Mouse (Mus musculus) MEL (cell line): ENCODE results near the gene Olfr794. TPM values are rescaled to one million over a fixed set of nuclear protein-coding genes. Genes with fewer than 3 reads are reported as not detected.

Experiments used
- DNase-seq: peaks from one replicate; pipeline ENCODE4 v3.0.0; 2011; ENCODE audit warnings: low read depth, low spot score
- H3K27ac ChIP-seq: 2 replicates; pipeline ENCODE4 v1.5.1; 2012; ENCODE audit warnings: low read depth, mild to moderate bottlenecking, control low read depth, low read length, moderate library complexity; ENCODE audit not compliant: control insufficient read depth
- H3K27me3 ChIP-seq, 2 experiments: fragments of 150-350 bp in 1 of 2; sonication (generic) in 1 of 2; 2 replicates each; pipeline ENCODE4 v1.6.1; 2012; ENCODE audit warnings: low read length in 2 of 2, mild to moderate bottlenecking in 2 of 2, improper control_type of control experiment in 1 of 2, moderate library complexity in 1 of 2; ENCODE audit not compliant: insufficient read depth in 2 of 2, control insufficient read depth in 1 of 2
- H3K36me3 ChIP-seq, 2 experiments: 2 replicates each; pipeline ENCODE4 v1.6.1; 2012 to 2014; ENCODE audit warnings: low read length in 2 of 2, improper control_type of control experiment in 1 of 2, inconsistent platforms in 1 of 2, mild to moderate bottlenecking in 1 of 2; ENCODE audit not compliant: insufficient read depth in 2 of 2, control insufficient read depth in 1 of 2
- H3K4me1 ChIP-seq, 2 experiments: fragments of 150-350 bp in 1 of 2; sonication (generic) in 1 of 2; 2 replicates each; pipeline ENCODE4 v1.6.1; 2012; ENCODE audit warnings: low read length in 2 of 2, improper control_type of control experiment in 1 of 2, mild to moderate bottlenecking in 1 of 2; ENCODE audit not compliant: insufficient read depth in 2 of 2, control insufficient read depth in 1 of 2
- H3K4me3 ChIP-seq, 2 experiments: fragments of 150-350 bp in 1 of 2; sonication (generic) in 1 of 2; 2 replicates each; pipeline ENCODE4 v1.5.1; 2012; ENCODE audit warnings: low read depth in 2 of 2, low read length in 2 of 2, mild to moderate bottlenecking in 2 of 2, moderate library complexity in 2 of 2, control low read depth in 1 of 2, improper control_type of control experiment in 1 of 2; ENCODE audit not compliant: control insufficient read depth in 1 of 2, insufficient read depth in 1 of 2
- H3K79me2 ChIP-seq: 2 replicates; pipeline ENCODE4 v1.6.1; 2012; ENCODE audit warnings: mild to moderate bottlenecking, low read length, moderate library complexity; ENCODE audit not compliant: control insufficient read depth, poor library complexity, insufficient read depth
- H3K9ac ChIP-seq: 2 replicates; pipeline ENCODE4 v1.6.1; 2012; ENCODE audit warnings: low read depth, mild to moderate bottlenecking, control low read depth, low read length, moderate library complexity; ENCODE audit not compliant: control insufficient read depth, poor library complexity, severe bottlenecking
- H3K9me3 ChIP-seq: fragments of 150-350 bp; sonication (generic); replicated peaks from 2 replicates; pipeline ENCODE4 v1.6.1; 2012; ENCODE audit warnings: mild to moderate bottlenecking, low read length, improper control_type of control experiment, moderate library complexity; ENCODE audit not compliant: insufficient read depth
- CHD2 ChIP-seq: IDR thresholded peaks from 2 replicates; pipeline ENCODE4 v1.6.1; 2011; ENCODE audit warnings: low read length, improper control_type of control experiment
- CTCF ChIP-seq, 3 experiments: IDR thresholded peaks in 2 of 3; conservative IDR thresholded peaks in 1 of 3; 2 replicates each; pipeline ENCODE4 v1.5.1; 2011 to 2012; ENCODE audit warnings: low read length in 3 of 3, low read depth in 2 of 3, mild to moderate bottlenecking in 2 of 3, improper control_type of control experiment in 1 of 3, inconsistent platforms in 1 of 3, mixed read lengths in 1 of 3, moderate library complexity in 1 of 3; ENCODE audit not compliant: control insufficient read depth in 1 of 3, insufficient read depth in 1 of 3, poor library complexity in 1 of 3, severe bottlenecking in 1 of 3
- ELF1 ChIP-seq: IDR thresholded peaks from 2 replicates; pipeline ENCODE4 v1.6.1; 2014; ENCODE audit warnings: low read depth, mild to moderate bottlenecking, inconsistent platforms, low read length, improper control_type of control experiment, moderate library complexity
- ETS1 ChIP-seq: IDR thresholded peaks from 2 replicates; pipeline ENCODE4 v1.6.1; 2012; ENCODE audit warnings: low read depth, mild to moderate bottlenecking, inconsistent platforms, low read length, improper control_type of control experiment, moderate library complexity
- HCFC1 ChIP-seq: IDR thresholded peaks from 2 replicates; pipeline ENCODE4 v1.6.1; 2012; ENCODE audit warnings: low read depth, mild to moderate bottlenecking, inconsistent platforms, low read length, improper control_type of control experiment, moderate library complexity
- MAZ ChIP-seq: IDR thresholded peaks from 2 replicates; pipeline ENCODE4 v1.6.1; 2012; ENCODE audit warnings: low read depth, mild to moderate bottlenecking, inconsistent platforms, low read length, improper control_type of control experiment
- MEF2A ChIP-seq: IDR thresholded peaks from 2 replicates; pipeline ENCODE4 v1.6.1; 2014; ENCODE audit warnings: low read depth, mild to moderate bottlenecking, inconsistent platforms, low read length, improper control_type of control experiment; ENCODE audit not compliant: poor library complexity, insufficient replicate concordance, severe bottlenecking; ENCODE audit errors: extremely low read depth
- POLR2A ChIP-seq, 2 experiments: IDR thresholded peaks; 2 replicates each; pipeline ENCODE4 v1.6.1; 2011 to 2012; ENCODE audit warnings: low read length in 2 of 2, mild to moderate bottlenecking in 2 of 2, control low read depth in 1 of 2, improper control_type of control experiment in 1 of 2, low read depth in 1 of 2, moderate library complexity in 1 of 2; ENCODE audit not compliant: control insufficient read depth in 1 of 2, insufficient read depth in 1 of 2, poor library complexity in 1 of 2
- POLR2AphosphoS2 ChIP-seq: IDR thresholded peaks from 2 replicates; pipeline ENCODE4 v1.6.1; 2011; ENCODE audit warnings: low read length, improper control_type of control experiment
- RCOR1 ChIP-seq: IDR thresholded peaks from 2 replicates; pipeline ENCODE4 v1.6.1; 2012; ENCODE audit warnings: low read depth, mild to moderate bottlenecking, inconsistent platforms, low read length, improper control_type of control experiment
- SIN3A ChIP-seq: IDR thresholded peaks from 2 replicates; pipeline ENCODE4 v1.6.1; 2012; ENCODE audit warnings: low read length, improper control_type of control experiment, inconsistent platforms
- SMC3 ChIP-seq: IDR thresholded peaks from 2 replicates; pipeline ENCODE4 v1.6.1; 2011; ENCODE audit warnings: low read depth, low read length, improper control_type of control experiment
- TAL1 ChIP-seq: IDR thresholded peaks from 2 replicates; pipeline ENCODE4 v1.6.1; 2012; ENCODE audit warnings: mild to moderate bottlenecking, inconsistent platforms, low read length, moderate library complexity, mixed read lengths
- USF2 ChIP-seq, 2 experiments: IDR thresholded peaks; 2 replicates each; pipeline ENCODE4 v1.6.1; 2011 to 2012; ENCODE audit warnings: improper control_type of control experiment in 2 of 2, low read length in 2 of 2, borderline replicate concordance in 1 of 2, inconsistent platforms in 1 of 2, low read depth in 1 of 2, mild to moderate bottlenecking in 1 of 2; ENCODE audit not compliant: insufficient read depth in 1 of 2
- ZNF384 ChIP-seq: IDR thresholded peaks from 2 replicates; pipeline ENCODE4 v1.6.1; 2012; ENCODE audit warnings: low read depth, mild to moderate bottlenecking, inconsistent platforms, low read length, improper control_type of control experiment
- polyA plus RNA-seq, 2 experiments: library from polyadenylated mRNA; stranded (reverse) in 1 of 2; unstranded in 1 of 2; fragments of >175 nt in 1 of 2; fragments of >200 nt in 1 of 2; gene quantifications; 2 replicates each; pipeline versions ENCODE4 v1.2.1 to v1.2.4; 2012; ENCODE audit warnings: low replicate concordance in 2 of 2, low read depth in 1 of 2; ENCODE audit not compliant: insufficient read length in 2 of 2, insufficient read depth in 1 of 2, missing spikeins in 1 of 2
- total RNA-seq: library from RNA; depleted of rRNA; stranded (reverse); fragments of 300-350 nt; gene quantifications from 2 replicates; pipeline ENCODE4 v1.2.3, GENCODE M21; 2012

Olfr794 gene
- total and polyA plus RNA-seq, 3 experiments, result not detected

GRCm38 (mm10) chr10:129538862-129539261 is 28.6 kb upstream of the Olfr794 start, which contains the start of gene Olfr792:
TSS of gene Olfr792 (plus strand) at chr10:129539162.
- Histone ChIP-seq H3K36me3 (no peaks in the 10 kb centered on the region), H3K9me3 (no peaks in the 10 kb centered on the region), H3K27ac (no peak within 1 kb of the TSS), H3K4me3 (no peak within 1 kb of the TSS), H3K27me3 (no peaks in the 10 kb centered on the region), H3K9ac (no peak within 1 kb of the TSS), H3K4me1 (no peaks in the 10 kb centered on the region), H3K79me2 (no peaks in the 10 kb centered on the region)
- no peak for TF ChIP-seq SIN3A
- TF ChIP-seq TAL1, result no peak
- no peak for TF ChIP-seq POLR2AphosphoS2
- no peak for DNase-seq

DNA sequence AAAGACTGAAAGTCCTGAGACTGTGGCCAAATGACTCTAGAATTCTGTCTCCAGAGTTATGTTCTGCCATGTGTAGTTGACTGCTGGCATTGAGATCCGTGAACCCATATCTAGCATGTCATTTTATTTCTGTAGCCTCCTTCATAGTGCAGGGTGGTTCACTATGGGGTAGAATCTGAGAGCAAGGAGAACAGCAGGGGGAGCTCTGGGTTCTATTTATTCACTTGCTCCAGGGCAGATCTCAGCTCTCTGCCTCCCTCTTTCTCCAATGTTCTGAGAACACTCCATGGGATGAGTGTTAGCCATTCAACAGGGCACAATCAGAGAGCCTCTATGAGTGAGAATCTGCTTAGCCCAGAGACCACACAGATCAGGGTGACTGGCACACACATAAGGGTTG is 18.1 kb upstream of the Olfr794 start:
- no peak overlapping the region for H3K27ac ChIP-seq
- H3K9ac ChIP-seq, result no peak overlapping the region
- no peak for DNase-seq
- H3K36me3 ChIP-seq, result no peaks in the 10 kb centered on the region
- no peaks in the 10 kb centered on the region for H3K4me1 ChIP-seq
- no peak overlapping the region for H3K4me3 ChIP-seq
- H3K27me3 ChIP-seq, result no peaks in the 10 kb centered on the region
- TF ChIP-seq MEF2A (no peak), ETS1 (no peak), CHD2 (no peak), MAZ (no peak), HCFC1 (no peak), POLR2A (IDR thresholded peaks at IDR 0.05; ENCODE audit: control insufficient read depth in 1 of 2, insufficient read depth in 1 of 2, low read depth in 1 of 2, low read length in 2 of 2, poor library complexity in 1 of 2) (no peak), USF2 (IDR thresholded peaks at IDR 0.05; ENCODE audit: borderline replicate concordance in 1 of 2, insufficient read depth in 1 of 2, low read depth in 1 of 2, low read length in 2 of 2) (no peak)
- TF ChIP-seq, all 39 proteins: peak for 0
- Histone ChIP-seq H3K9me3 (no peaks in the 10 kb centered on the region), H3K79me2 (no peaks in the 10 kb centered on the region)

DNA sequence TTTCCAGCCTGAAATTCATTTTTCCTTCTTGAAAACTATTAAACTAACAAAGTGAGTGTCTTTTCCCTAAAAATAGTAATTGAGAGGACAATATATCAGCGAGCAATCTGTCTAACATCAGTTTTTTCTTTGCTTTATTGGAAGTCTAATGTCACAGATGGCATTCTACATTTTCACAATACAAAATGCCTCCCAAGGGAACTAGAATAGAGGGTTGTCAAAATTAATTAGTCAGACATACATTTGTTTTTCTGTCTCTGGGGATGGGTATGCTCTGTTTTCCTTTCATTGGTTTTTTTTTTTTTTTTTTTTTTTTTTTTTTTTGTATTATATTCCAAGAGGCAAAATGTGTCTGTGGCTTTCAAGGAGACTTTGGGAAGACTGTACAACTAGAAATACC is 9.6 kb downstream of the Olfr794 start:
- H3K9me3 ChIP-seq, result no peaks in the 10 kb centered on the region
- no peak overlapping the region for H3K9ac ChIP-seq
- H3K79me2 ChIP-seq, result no peaks in the 10 kb centered on the region
- no peaks in the 10 kb centered on the region for H3K27me3 ChIP-seq
- H3K27ac ChIP-seq, result no peak overlapping the region
- DNase-seq, result no peak
- no peaks in the 10 kb centered on the region for H3K36me3 ChIP-seq
- H3K4me1 ChIP-seq, result no peaks in the 10 kb centered on the region
- no peak overlapping the region for H3K4me3 ChIP-seq
- TF ChIP-seq RCOR1 (no peak), ZNF384 (no peak), HCFC1 (no peak), ELF1 (no peak), CTCF (IDR thresholded peaks at IDR 0.05 in 2 of 3, conservative IDR thresholded peaks at IDR 0.05 in 1 of 3; ENCODE audit: control insufficient read depth in 1 of 3, insufficient read depth in 1 of 3, low read depth in 2 of 3, low read length in 3 of 3, poor library complexity in 1 of 3, severe bottlenecking in 1 of 3) (no peak), TAL1 (no peak), SMC3 (no peak), USF2 (IDR thresholded peaks at IDR 0.05; ENCODE audit: borderline replicate concordance in 1 of 2, insufficient read depth in 1 of 2, low read depth in 1 of 2, low read length in 2 of 2) (no peak), MAZ (no peak), POLR2A (IDR thresholded peaks at IDR 0.05; ENCODE audit: control insufficient read depth in 1 of 2, insufficient read depth in 1 of 2, low read depth in 1 of 2, low read length in 2 of 2, poor library complexity in 1 of 2) (no peak)
